Mouse (Mus musculus) midbrain, embryonic 10.5 days (tissue): Measurements from ENCODE around the gene Bace1. TPM values are rescaled to one million over a fixed set of nuclear protein-coding genes. Genes with fewer than 3 reads are reported as not detected.

Source experiments
- DNase-seq: peaks from one replicate; pipeline ENCODE4 v3.0.0-alpha.2; 2017; ENCODE audit warnings: low spot score
- H3K27ac ChIP-seq: fragments of 300-500 bp; sonication (generic); replicated peaks from 2 replicates; pipeline ENCODE4 v1.5.1; 2016; ENCODE audit warnings: mild to moderate bottlenecking
- H3K27me3 ChIP-seq: fragments of 300-500 bp; sonication (generic); 2 replicates; pipeline ENCODE4 v1.6.1; 2016; ENCODE audit warnings: low read depth, mild to moderate bottlenecking; ENCODE audit not compliant: poor library complexity, severe bottlenecking
- H3K36me3 ChIP-seq: fragments of 300-500 bp; sonication (generic); 2 replicates; pipeline ENCODE4 v1.6.1; 2016; ENCODE audit warnings: mild to moderate bottlenecking, moderate library complexity
- H3K4me1 ChIP-seq: fragments of 300-500 bp; sonication (generic); 2 replicates; pipeline ENCODE4 v1.6.1; 2016
- H3K4me3 ChIP-seq: fragments of 300-500 bp; sonication (generic); 2 replicates; pipeline ENCODE4 v1.5.1; 2016; ENCODE audit warnings: mild to moderate bottlenecking, moderate library complexity
- H3K9me3 ChIP-seq: fragments of 300-500 bp; sonication (generic); replicated peaks from 2 replicates; pipeline ENCODE4 v1.6.1; 2016; ENCODE audit warnings: mild to moderate bottlenecking
- WGBS: fragments of 180-500 bp; shearing (Covaris S2); methylation state at CpG from one replicate; pipeline ENCODE4 v1.1.7; 2016; 5-methylcytosine and 5-hydroxymethylcytosine counted together
- polyA plus RNA-seq: library from polyadenylated mRNA; unstranded; fragments of >200 nt; fragmentation: Nextera tagmentation; extraction: Ambion mirVana; gene quantifications from 2 replicates; pipeline ENCODE4 v1.2.1, GENCODE M21; 2016

The Bace1 gene
- polyA plus RNA-seq, 1 experiment from 2014 or later = 20.7 TPM

DNA sequence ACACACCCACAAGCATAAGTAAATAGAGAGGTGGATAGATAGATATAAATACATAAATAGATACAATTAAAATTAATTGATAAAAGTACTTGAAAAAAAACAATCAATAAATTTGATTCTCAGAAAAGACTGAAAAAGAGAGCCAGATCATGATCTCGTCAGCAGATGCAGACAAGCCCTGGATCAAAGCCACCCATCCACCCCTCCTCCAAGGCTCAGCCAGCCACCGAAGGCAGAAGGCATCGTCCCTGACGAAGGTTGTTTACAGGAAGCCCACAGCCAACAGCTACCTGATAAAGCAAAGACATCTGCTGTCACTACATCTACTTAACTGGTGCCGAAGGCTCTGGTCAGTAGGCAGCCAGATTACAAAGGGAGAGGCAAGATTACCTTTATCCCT lies 26.4 kb upstream of the Bace1 start:
- peaks cover 54% of the 10 kb centered on the region for H3K36me3 ChIP-seq
- H3K27ac ChIP-seq = no peak overlapping the region
- 81% methylated on average over 5 of the region's 5 CpGs for WGBS

DNA sequence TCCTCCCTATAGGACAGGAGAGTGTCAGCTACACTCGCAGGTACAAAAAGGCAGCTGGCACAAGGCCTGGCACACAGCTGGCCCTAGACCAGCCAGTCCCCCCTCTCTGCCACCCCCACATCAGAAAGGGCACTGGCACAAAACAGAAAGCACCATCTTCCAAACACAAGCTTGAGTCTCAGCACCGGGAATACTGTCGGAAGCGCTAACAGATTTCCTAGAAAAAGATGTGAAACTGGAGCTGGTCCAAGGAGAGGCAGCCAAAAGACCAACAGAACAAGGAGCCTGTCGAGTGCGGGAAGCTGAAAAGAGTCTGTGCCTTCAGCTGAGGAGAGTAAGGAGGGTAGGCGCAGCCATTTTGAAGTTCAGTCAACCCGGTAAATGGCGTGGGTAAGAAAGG lies 23.3 kb upstream of the Bace1 start:
- no peak overlapping the region for H3K4me3 ChIP-seq
- DNase-seq = no peak
- 94% methylated on average over 9 of the region's 9 CpGs for WGBS

More for the DNA sequence above, 26.4 kb upstream of the Bace1 start:
- H3K4me3 ChIP-seq = no peak overlapping the region
- no peaks in the 10 kb centered on the region for H3K4me1 ChIP-seq
- DNase-seq = no peak
- H3K27me3 ChIP-seq = no peaks in the 10 kb centered on the region
- no peaks in the 10 kb centered on the region for H3K9me3 ChIP-seq

DNA sequence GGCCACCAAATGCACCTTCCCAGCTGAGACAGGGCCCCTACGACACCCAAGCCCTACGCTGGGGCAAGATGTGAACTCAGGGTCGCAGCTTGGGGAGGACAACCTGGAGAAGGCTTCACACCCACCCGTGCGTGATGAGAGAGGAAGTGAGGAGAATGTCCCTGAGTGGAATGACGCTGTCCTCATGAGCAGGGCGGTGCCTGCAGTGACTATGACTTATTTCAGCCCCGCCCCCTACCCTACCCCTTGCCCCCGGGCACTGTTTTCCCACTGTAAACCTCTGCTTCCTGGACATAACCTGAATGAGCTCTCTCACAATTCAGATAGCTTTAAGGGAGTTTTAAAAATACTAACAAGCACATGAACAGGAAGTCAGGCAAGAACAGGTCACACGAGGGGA lies 22.9 kb upstream of the Bace1 start:
- Histone ChIP-seq H3K27me3 (no peaks in the 10 kb centered on the region), H3K27ac (no peak overlapping the region), H3K36me3 (peaks cover 40% of the 10 kb centered on the region), H3K4me3 (no peak overlapping the region), H3K9me3 (no peaks in the 10 kb centered on the region), H3K4me1 (no peaks in the 10 kb centered on the region)
- DNase-seq = no peak
- 91% methylated on average over 10 of the region's 10 CpGs for WGBS

More for the DNA sequence above, 23.3 kb upstream of the Bace1 start:
- no peak overlapping the region for H3K27ac ChIP-seq
- no peaks in the 10 kb centered on the region for H3K4me1 ChIP-seq
- H3K36me3 ChIP-seq = peaks cover 40% of the 10 kb centered on the region
- no peaks in the 10 kb centered on the region for H3K9me3 ChIP-seq
- H3K27me3 ChIP-seq = no peaks in the 10 kb centered on the region

DNA sequence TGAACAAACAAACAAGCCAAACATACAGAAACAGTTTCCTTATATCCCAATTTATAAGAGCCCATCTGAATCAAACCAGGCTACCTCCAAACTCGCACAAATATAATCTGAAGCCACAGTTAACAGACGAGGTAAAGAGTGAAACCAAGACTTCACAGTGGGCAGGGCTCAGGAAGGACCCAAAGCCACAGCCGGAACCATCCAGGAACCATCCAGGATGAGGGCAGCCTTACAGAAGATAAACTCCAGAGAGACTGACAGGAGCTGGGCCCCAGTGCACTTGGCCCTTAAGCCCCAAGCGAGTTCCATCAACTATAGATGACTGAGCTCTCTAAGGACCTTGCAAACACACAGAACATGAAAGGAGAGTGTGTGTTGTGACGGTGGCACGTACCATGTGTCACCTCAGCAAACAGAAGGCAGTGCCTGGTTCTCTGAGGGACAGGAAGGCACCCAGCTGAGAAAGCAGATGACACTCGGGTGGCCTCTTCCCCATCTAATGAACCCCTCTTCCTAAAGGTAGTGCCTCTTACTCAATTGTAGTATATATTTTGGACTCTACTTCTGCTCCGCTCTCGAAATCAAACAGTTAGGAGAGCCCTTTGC lies 19.9 kb upstream of the Bace1 start:
- Histone ChIP-seq H3K4me3 (no peak overlapping the region), H3K27me3 (no peaks in the 10 kb centered on the region), H3K27ac (no peak overlapping the region), H3K4me1 (no peaks in the 10 kb centered on the region), H3K9me3 (no peaks in the 10 kb centered on the region), H3K36me3 (peaks cover 60% of the 10 kb centered on the region)
- 87% methylated on average over 9 of the region's 9 CpGs for WGBS
- DNase-seq = no peak

DNA sequence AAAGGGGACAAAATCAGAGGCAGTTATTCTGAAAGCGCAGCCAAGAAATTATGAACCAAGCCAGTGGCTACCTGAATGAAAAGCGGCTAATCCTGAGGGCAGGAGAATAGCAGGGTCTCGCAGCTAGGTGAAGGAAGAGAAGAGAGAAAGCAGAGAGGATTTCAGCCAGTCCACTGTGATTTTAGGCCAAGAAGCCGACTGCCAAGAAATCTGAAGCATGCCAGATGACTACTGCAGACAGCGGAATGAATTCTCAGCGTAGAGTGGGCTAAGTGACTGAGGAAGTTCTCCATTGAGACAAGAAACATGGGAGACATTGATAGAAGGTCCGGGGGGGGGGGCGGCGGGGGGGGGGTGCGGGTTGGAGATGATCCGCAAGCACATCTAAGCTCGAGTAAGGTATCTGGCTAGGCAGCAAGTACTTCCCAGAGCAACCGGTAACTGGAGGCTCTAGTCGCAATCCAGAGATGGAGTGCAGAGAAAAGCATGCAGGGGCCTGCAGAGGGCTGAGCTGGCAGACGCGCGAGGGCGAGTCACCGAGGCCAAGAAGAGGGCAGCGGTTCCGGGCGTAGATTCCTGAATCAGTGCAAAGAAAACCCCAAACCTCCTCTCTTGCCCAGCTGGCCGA lies 10.6 kb upstream of the Bace1 start:
- 7% methylated on average over 23 of the region's 23 CpGs for WGBS
- Histone ChIP-seq H3K9me3 (0 out of 2 replicates have a peak, but pooled peaks cover 3% of the 10 kb centered on the region), H3K4me1 (peaks cover 19% of the 10 kb centered on the region), H3K27ac (peak overlapping the region; percentile 87), H3K36me3 (peaks cover 10% of the 10 kb centered on the region), H3K4me3 (peak overlapping the region; percentile 75), H3K27me3 (no peaks in the 10 kb centered on the region)
- no peak for DNase-seq

DNA sequence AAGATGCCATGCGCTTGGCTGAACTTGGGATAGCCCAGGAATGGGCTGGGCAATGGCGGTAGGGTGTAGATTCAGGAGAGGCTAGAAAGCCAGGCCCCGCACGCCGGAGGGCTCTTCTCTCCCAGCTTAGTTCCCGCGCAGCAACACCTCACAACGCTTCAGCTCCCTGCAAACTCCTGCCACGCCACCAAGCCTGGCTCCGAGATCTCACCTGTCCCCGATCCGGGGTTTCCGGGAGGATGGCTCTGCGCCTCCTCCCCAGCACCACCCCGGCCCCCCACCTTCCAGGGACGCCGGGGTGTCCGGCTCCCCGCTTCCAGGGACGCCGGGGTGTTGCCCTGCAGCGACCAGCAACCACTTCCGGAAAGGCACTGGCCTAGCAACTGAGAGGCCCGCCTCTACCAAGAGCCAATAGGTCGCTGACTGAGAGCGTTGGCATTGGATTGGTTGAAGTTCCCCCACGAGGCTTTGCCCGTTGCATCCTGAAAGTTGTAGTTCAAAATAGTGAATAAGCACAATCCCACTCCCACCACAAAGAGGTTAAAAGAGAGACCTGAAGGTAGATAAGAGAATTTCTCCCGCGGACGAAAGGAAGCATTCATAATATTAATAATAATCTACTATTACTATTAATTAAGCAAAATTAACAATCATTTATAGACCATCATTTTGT lies 10.0 kb upstream of the Bace1 start, which contains the start of gene Cep164:
Cep164 (minus strand) TSS at position 401 of the 673 bp plus-strand sequence.
- DNase-seq = peak; percentile 90
- WGBS = under 1% methylated on average over 31 of the region's 31 CpGs
- Histone ChIP-seq H3K9me3 (0 out of 2 replicates have a peak, but pooled peaks cover 3% of the 10 kb centered on the region), H3K4me1 (peaks cover 19% of the 10 kb centered on the region), H3K36me3 (peaks cover 3% of the 10 kb centered on the region), H3K27ac (peak within 1 kb of the TSS; percentile 87), H3K4me3 (peak within 1 kb of the TSS; percentile 75), H3K27me3 (no peaks in the 10 kb centered on the region)

DNA sequence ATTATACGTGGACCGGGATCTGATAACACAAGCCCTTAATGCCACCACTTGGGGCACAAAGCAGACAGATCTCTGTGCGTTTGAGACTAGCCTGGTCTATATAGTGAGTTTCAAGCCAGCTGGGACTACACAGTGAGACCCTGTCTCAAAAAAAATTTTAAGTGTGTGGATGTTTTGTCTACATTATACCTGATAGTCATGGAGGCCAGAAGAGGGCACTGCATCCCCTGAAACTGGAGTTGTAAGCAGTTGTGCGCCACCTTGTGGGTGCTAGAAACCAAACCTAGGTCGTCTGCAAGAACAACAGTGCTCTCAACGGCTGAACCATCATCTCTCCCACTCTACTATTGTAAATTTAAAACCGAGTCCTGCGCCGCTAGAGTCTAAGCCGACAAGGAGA lies 9.3 kb upstream of the Bace1 start:
- peaks cover 19% of the 10 kb centered on the region for H3K4me1 ChIP-seq
- 31% methylated on average over 10 of the region's 10 CpGs for WGBS
- H3K9me3 ChIP-seq = 0 out of 2 replicates have a peak, but pooled peaks cover 3% of the 10 kb centered on the region
- DNase-seq = peak; percentile 81
- H3K27me3 ChIP-seq = no peaks in the 10 kb centered on the region
- H3K4me3 ChIP-seq = peak overlapping the region; percentile 75
- H3K27ac ChIP-seq = 0 out of 2 replicates have a peak overlapping the region, but pooled peaks have one; percentile 19
- no peaks in the 10 kb centered on the region for H3K36me3 ChIP-seq

DNA sequence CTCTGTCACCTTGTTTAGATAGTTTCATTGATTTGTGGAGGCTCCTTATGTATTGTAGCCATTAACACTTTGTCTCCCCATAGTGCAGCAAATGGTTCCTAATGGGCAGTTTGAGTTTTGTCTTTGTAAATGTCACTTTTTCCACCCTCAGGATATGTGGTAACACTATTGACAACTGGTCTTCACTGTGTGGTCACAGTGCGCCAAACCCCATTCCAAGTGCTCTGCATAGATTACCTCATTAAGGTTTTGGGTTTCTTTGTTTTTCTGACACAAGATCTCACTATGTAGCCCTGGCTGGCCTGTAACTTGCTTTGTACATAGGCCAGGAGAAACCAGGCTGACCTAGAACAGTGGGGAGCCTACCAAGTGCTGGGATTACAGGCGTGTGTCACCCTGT lies 5.5 kb upstream of the Bace1 start:
- DNase-seq = no peak
- WGBS = 94% methylated on average over 2 of the region's 2 CpGs
- H3K4me1 ChIP-seq = peaks cover 8% of the 10 kb centered on the region
- no peak overlapping the region for H3K4me3 ChIP-seq
- no peaks in the 10 kb centered on the region for H3K27me3 ChIP-seq
- no peaks in the 10 kb centered on the region for H3K36me3 ChIP-seq
- H3K27ac ChIP-seq = no peak overlapping the region
- H3K9me3 ChIP-seq = 0 out of 2 replicates have a peak, but pooled peaks cover 3% of the 10 kb centered on the region

DNA sequence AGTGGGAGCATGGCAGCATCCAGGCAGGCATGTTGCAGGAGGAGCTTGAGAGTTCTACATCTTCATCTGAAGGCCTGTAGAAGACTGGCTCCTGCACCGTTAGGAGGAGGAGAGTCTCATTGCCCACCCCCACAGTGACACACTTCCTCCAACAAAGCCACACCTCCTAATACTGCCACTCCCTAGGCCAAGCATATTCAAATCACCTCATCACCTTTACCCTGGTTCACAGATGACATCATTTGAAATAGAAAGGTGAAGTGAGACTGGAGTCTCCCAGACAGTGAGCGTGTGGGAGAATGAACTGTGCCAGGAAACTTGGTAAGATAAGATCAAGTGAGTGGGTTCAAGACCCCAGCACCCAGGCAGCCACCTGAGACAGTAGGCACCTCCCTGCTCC lies 4.9 kb upstream of the Bace1 start:
- 85% methylated on average over 2 of the region's 2 CpGs for WGBS
- 0 out of 2 replicates have a peak, but pooled peaks cover 3% of the 10 kb centered on the region for H3K9me3 ChIP-seq

DNA sequence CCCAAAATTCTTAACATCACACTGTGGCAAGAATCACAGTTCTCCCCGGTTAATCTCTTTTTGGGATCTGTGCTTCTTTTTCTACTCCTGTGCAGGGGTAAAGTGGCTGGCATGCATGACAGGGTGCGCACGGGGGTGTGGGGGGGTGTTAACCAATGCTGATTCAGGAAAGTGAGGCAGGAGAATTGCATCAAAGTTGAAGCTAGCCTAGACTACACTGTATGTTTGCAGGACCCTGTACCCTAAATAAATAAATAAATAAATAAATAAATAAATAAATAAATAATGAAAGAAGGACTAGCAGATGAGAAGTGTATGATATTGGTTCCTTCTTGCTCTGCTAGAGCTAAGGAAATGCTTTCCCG lies 329 bp upstream of the Bace1 start:
- peaks cover 44% of the 10 kb centered on the region for H3K4me1 ChIP-seq
- no peaks in the 10 kb centered on the region for H3K27me3 ChIP-seq
- no peaks in the 10 kb centered on the region for H3K9me3 ChIP-seq
- H3K27ac ChIP-seq = peak overlapping the region; percentile 82; the same call in 1 of the 2 replicates
- 27% methylated on average over 4 of the region's 4 CpGs for WGBS
- peak overlapping the region; percentile 89 for H3K4me3 ChIP-seq
- DNase-seq = no peak
- H3K36me3 ChIP-seq = no peaks in the 10 kb centered on the region

More for the DNA sequence above, 4.9 kb upstream of the Bace1 start:
- no peak overlapping the region for H3K27ac ChIP-seq
- no peak for DNase-seq
- H3K36me3 ChIP-seq = no peaks in the 10 kb centered on the region
- H3K4me1 ChIP-seq = peaks cover 7% of the 10 kb centered on the region
- no peak overlapping the region for H3K4me3 ChIP-seq
- H3K27me3 ChIP-seq = no peaks in the 10 kb centered on the region

DNA sequence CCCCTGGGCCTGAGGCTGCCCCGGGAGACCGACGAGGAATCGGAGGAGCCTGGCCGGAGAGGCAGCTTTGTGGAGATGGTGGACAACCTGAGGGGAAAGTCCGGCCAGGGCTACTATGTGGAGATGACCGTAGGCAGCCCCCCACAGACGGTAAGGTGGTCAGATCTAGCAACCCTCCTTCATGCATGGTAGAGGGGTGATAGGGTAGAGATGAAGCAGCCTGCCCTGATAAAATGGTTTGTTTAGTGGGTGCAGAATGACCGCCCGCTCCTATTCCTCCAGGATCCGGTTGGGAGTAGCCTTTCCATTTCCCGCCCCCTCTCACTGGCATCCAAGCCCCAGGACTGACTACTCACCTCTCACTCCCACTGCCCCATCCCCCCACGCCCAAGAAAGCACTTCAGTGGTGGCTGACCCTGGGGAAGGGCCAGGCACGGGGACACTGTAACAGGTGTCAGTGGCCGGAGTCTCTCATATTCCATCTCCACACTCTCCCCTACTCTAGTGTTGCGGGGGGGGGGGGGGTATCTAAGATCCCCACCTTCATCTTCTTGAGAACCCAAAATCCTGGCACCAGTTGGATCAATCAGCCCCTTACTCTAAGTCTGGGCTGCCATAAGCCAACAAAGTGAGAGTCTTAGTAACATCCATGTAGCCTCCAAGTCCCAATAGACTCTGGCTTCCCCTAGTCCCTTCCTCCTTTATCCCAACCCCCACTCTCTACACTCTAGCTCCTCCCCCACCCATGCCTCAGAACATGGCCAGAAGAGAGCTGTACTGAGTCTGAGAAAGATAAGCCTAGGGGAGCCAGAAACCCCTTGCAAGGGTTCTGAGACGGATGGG lies 980 bp downstream of the Bace1 start:
- H3K36me3 ChIP-seq = no peaks in the 10 kb centered on the region
- H3K27ac ChIP-seq = peak overlapping the region; percentile 82
- H3K27me3 ChIP-seq = no peaks in the 10 kb centered on the region
- 14% methylated on average over 17 of the region's 17 CpGs for WGBS
- peaks cover 44% of the 10 kb centered on the region for H3K4me1 ChIP-seq
- H3K4me3 ChIP-seq = peak overlapping the region; percentile 89
- H3K9me3 ChIP-seq = no peaks in the 10 kb centered on the region
- DNase-seq = no peak

DNA sequence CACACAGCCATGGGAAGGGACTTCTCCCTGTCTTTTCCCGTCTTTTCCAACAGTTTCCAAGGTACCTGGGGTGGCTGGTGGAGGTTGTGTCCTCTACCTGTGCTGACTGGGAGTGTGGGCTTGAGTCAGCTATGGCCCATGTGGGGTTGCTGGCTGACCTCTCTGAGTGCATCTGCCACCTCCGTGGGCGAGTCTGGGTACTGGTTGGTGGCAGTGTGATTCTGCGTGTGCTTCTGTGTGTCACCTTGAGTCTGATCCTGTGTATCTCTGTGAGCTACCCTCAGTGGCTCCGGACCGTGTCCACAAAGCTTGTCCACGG lies 1.6 kb downstream of the Bace1 start:
- no peak overlapping the region for H3K27ac ChIP-seq
- DNase-seq = no peak
- WGBS = 75% methylated on average over 7 of the region's 7 CpGs
- H3K9me3 ChIP-seq = no peaks in the 10 kb centered on the region
- no peaks in the 10 kb centered on the region for H3K27me3 ChIP-seq
- no peaks in the 10 kb centered on the region for H3K36me3 ChIP-seq
- H3K4me1 ChIP-seq = peaks cover 44% of the 10 kb centered on the region
- H3K4me3 ChIP-seq = peak overlapping the region; percentile 89
